Mouse (Mus musculus) erythroblast, embryonic 14.5 days (primary cell): ENCODE results near the gene A930009A15Rik. TPM values are rescaled to one million over a fixed set of nuclear protein-coding genes. Genes with fewer than 3 reads are reported as not detected.

Experiments used
- H3K27me3 ChIP-seq: 2 replicates; pipeline ENCODE4 v1.6.1; 2012; ENCODE audit warnings: inconsistent platforms; ENCODE audit not compliant: control insufficient read depth
- H3K36me3 ChIP-seq: 2 replicates; pipeline ENCODE4 v1.6.1; 2012; ENCODE audit warnings: mild to moderate bottlenecking, inconsistent platforms; ENCODE audit not compliant: control insufficient read depth
- H3K4me1 ChIP-seq: 2 replicates; pipeline ENCODE4 v1.6.1; 2012; ENCODE audit warnings: inconsistent platforms; ENCODE audit not compliant: control insufficient read depth
- H3K4me3 ChIP-seq: replicated peaks from 2 replicates; pipeline ENCODE3; 2012; ENCODE audit warnings: moderate library complexity, mild to moderate bottlenecking, inconsistent platforms
- H3K9me3 ChIP-seq: 2 replicates; pipeline ENCODE4 v1.6.1; 2012; ENCODE audit warnings: low read length, inconsistent platforms, mixed read lengths; ENCODE audit not compliant: control insufficient read depth
- GATA1 ChIP-seq: IDR thresholded peaks from 2 replicates; pipeline ENCODE4 v1.6.1; 2012; ENCODE audit warnings: low read length, inconsistent platforms, mixed read lengths
- TAL1 ChIP-seq: IDR thresholded peaks from 3 replicates; pipeline ENCODE4 v1.6.1; 2012; ENCODE audit warnings: low read length, inconsistent platforms, mixed read lengths
- polyA plus RNA-seq: library from polyadenylated mRNA; stranded (reverse); fragments of >175 nt; gene quantifications from 2 replicates; pipeline ENCODE4 v1.2.3, GENCODE M21; 2012

The A930009A15Rik gene
- polyA plus RNA-seq, 1 experiment: not detected

GRCm38 (mm10) chr10:115623956-115624671, 54.3 kb downstream of the A930009A15Rik start:
- H3K27me3 ChIP-seq: no peaks in the 10 kb centered on the region
- TF ChIP-seq TAL1: no peak
- TF ChIP-seq GATA1: no peak
- no peaks in the 10 kb centered on the region for H3K36me3 ChIP-seq
- H3K4me3 ChIP-seq: no peak overlapping the region
- no peaks in the 10 kb centered on the region for H3K9me3 ChIP-seq
- no peaks in the 10 kb centered on the region for H3K4me1 ChIP-seq

- H3K9me3 ChIP-seq: no peaks in the 10 kb centered on the region
- H3K36me3 ChIP-seq: no peaks in the 10 kb centered on the region
- no peak overlapping the region for H3K4me3 ChIP-seq
- no peaks in the 10 kb centered on the region for H3K4me1 ChIP-seq
- no peak for TF ChIP-seq GATA1
- TF ChIP-seq TAL1: no peak
- no peaks in the 10 kb centered on the region for H3K27me3 ChIP-seq
Measured at GRCm38 (mm10) chr10:115624957-115625356, 55.2 kb downstream of the A930009A15Rik start.

DNA sequence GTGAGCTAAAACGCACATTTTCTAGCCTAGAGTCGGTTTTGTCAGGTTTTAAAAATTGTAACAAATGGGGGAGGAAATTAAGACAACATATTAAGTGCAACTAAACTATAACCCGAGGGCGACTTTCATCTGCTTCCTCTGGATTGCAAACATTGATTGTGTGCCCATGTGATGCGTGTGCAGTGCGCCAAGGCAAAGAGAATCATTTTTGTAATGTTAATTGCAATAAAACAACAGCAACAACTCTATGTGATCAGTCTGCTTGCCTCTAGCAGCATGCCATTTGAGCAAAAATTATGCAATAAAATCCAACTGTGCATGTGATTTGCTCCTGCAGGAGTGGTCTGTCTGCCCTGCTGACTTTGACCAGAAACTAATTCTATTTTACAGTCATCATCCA, 56.9 kb downstream of the A930009A15Rik start:
- TF ChIP-seq TAL1 (no peak), GATA1 (no peak)
- H3K27me3 ChIP-seq: no peaks in the 10 kb centered on the region
- H3K9me3 ChIP-seq: no peaks in the 10 kb centered on the region
- no peak overlapping the region for H3K4me3 ChIP-seq
- no peaks in the 10 kb centered on the region for H3K4me1 ChIP-seq
- no peaks in the 10 kb centered on the region for H3K36me3 ChIP-seq

Other genes with a start within 250 kb of the A930009A15Rik start
- gene Tmem19, start 207.5 kb upstream of the A930009A15Rik start, polyA plus RNA-seq: 0.15 and 0.22 TPM in 2 replicates
- 1.1 and 1.3 TPM in 2 replicates for gene Thap2, start 185.5 kb upstream of the A930009A15Rik start, polyA plus RNA-seq
- gene Zfc3h1, start 185.0 kb upstream of the A930009A15Rik start, polyA plus RNA-seq: 0.19 and 0.37 TPM in 2 replicates
- gene Lgr5, start 17.8 kb downstream of the A930009A15Rik start, polyA plus RNA-seq: not detected in 2 replicates
- gene Tspan8, start 246.8 kb downstream of the A930009A15Rik start, polyA plus RNA-seq: 0.71 and 0.88 TPM in 2 replicates